Comparison of ENCODE assay signal across 9 mouse cellular contexts in genomic region chr7:140057413-140058407, GRCm38 (mm10). TPM values are rescaled to one million over a fixed set of nuclear protein-coding genes. Genes with fewer than 3 reads are reported as not detected.
A peak's percentile ranks its signal among the peaks of the same experiment; 100 is the strongest.
DNase-seq lines count a peak whose midpoint lies in the region; ATAC-seq lines count a peak whose summit lies in the region.
"Had no signal": no experiment of that assay in that cellular context is flagged by ENCODE, and none has a peak within 500 bp of the region (broad histone marks: within the 10 kb centered on the region; RNA-seq: fewer than 3 reads in every experiment).

No protein-coding gene starts in this region.

- H3K4me3 ChIP-seq in forebrain, embryonic 16.5 days (replicated peaks; ENCODE audit: low read length), result peak overlapping the region; percentile 61
- peak overlapping the region; percentile 47 for H3K4me3 ChIP-seq in midbrain, embryonic 13.5 days (replicated peaks)

- ATAC-seq in forebrain, embryonic 16.5 days, result peak; percentile 62
- peak; percentile 84 for ATAC-seq in midbrain, embryonic 13.5 days
- no peak for ATAC-seq in megakaryocyte-erythroid progenitor cell, adult 5-6 weeks (replicated peaks; ENCODE audit: low FRiP score, low TSS enrichment, poor library complexity, severe bottlenecking)

- DNase-seq in adrenal gland, postnatal 10 days, result peak; percentile 56
- DNase-seq in adrenal gland, adult 8-10 months, result no peak
- peak; percentile 64 for DNase-seq in R1 (ENCODE audit: low read depth, low spot score)
- peak; percentile 49 for DNase-seq in kidney, postnatal 14 days
- DNase-seq in thymus, postnatal 10 days (ENCODE audit: low spot score in 2 of 2), result no peak

- peak overlapping the region; percentile 87 for H3K9ac ChIP-seq in forebrain, embryonic 16.5 days (replicated peaks; ENCODE audit: low read depth, low read length)
- H3K9ac ChIP-seq in midbrain, embryonic 13.5 days (replicated peaks), result peak overlapping the region; percentile 73

- H3K4me1 ChIP-seq in forebrain, embryonic 16.5 days (replicated peaks; ENCODE audit: control insufficient read depth, insufficient read depth, low read length), result peaks cover 34% of the 10 kb centered on the region
- peaks cover 60% of the 10 kb centered on the region for H3K4me1 ChIP-seq in midbrain, embryonic 13.5 days (replicated peaks)

- H3K36me3 ChIP-seq in forebrain, embryonic 16.5 days (ENCODE audit: control insufficient read depth, insufficient read depth), result no peaks in the 10 kb centered on the region
- no peaks in the 10 kb centered on the region for H3K36me3 ChIP-seq in midbrain, embryonic 13.5 days

- H3K9me3 ChIP-seq in forebrain, embryonic 16.5 days (ENCODE audit: control insufficient read depth, low read length), result no peaks in the 10 kb centered on the region
- no peaks in the 10 kb centered on the region for H3K9me3 ChIP-seq in midbrain, embryonic 13.5 days

- H3K4me2 ChIP-seq in forebrain, embryonic 16.5 days (ENCODE audit: low read length), result peak overlapping the region; percentile 86
- peak overlapping the region; percentile 69 for H3K4me2 ChIP-seq in midbrain, embryonic 13.5 days (replicated peaks)

- 2% methylated on average over 53 of the region's 53 CpGs for whole genome bisulfite sequencing in forebrain, embryonic 16.5 days
- WGBS in midbrain, embryonic 13.5 days, result 2% methylated on average over 53 of the region's 53 CpGs

- H3K27me3 ChIP-seq in forebrain, embryonic 16.5 days (replicated peaks; ENCODE audit: control insufficient read depth, insufficient read depth, low read length), result peaks cover 10% of the 10 kb centered on the region; the same call in 1 of the 2 replicates
- H3K27me3 ChIP-seq in midbrain, embryonic 13.5 days, result peaks cover 80% of the 10 kb centered on the region

- H3K27ac ChIP-seq in forebrain, embryonic 16.5 days (ENCODE audit: low read length), result peak overlapping the region; percentile 29
- peak overlapping the region; percentile 93 for H3K27ac ChIP-seq in midbrain, embryonic 13.5 days

RNA-seq across cellular contexts. Expression of gene Msx3, which starts 8.8 kb away (rescaled TPM):
- total RNA-seq in adrenal gland, postnatal 10 days (2021), result not detected
- total RNA-seq in adrenal gland, adult 8-10 months (2022), result not detected
- 0.62 and 1.7 TPM in 2 replicates for polyA plus RNA-seq in forebrain, embryonic 16.5 days (2015; fragmentation: Nextera tagmentation; extraction: Ambion mirVana)
- 3.6 and 4.4 TPM in 2 replicates for polyA plus RNA-seq in midbrain, embryonic 13.5 days (2015; fragmentation: Nextera tagmentation; extraction: Ambion mirVana)
- total RNA-seq in megakaryocyte-erythroid progenitor cell, adult 5-6 weeks (2014; fragmentation: Nextera tagmentation), result not detected in 2 replicates
- total RNA-seq in megakaryocyte-erythroid progenitor cell, adult 5-6 weeks (2017), result not detected in 2 replicates
- total RNA-seq: gastrocnemius, postnatal 4 days had no signal

RNA-seq across cellular contexts. Expression of gene Tubgcp2, which starts 21.2 kb away (rescaled TPM):
- 10 to 100 TPM; 32.7 to 37.4 TPM for total RNA-seq in adrenal gland, postnatal 10 days (2021)
- 10 to 100 TPM; 24.2 to 35.8 (median 32.2) TPM for total RNA-seq in adrenal gland, adult 8-10 months (2022)
- 72.7 and 76.3 TPM in 2 replicates for polyA plus RNA-seq in forebrain, embryonic 16.5 days (2015; fragmentation: Nextera tagmentation; extraction: Ambion mirVana)
- 61.1 and 62.9 TPM in 2 replicates for polyA plus RNA-seq in midbrain, embryonic 13.5 days (2015; fragmentation: Nextera tagmentation; extraction: Ambion mirVana)
- 29.3 and 37.6 TPM in 2 replicates for total RNA-seq in megakaryocyte-erythroid progenitor cell, adult 5-6 weeks (2014; fragmentation: Nextera tagmentation)
- total RNA-seq in megakaryocyte-erythroid progenitor cell, adult 5-6 weeks (2017), result 38.2 and 41.2 TPM in 2 replicates

RNA-seq across cellular contexts. Expression of gene Zfp511, which starts 21.5 kb away (rescaled TPM):
- total RNA-seq in adrenal gland, postnatal 10 days (2021), result 10 to 100 TPM; 14.0 to 18.1 TPM
- 10 to 100 TPM; 21.8 to 30.7 (median 26.7) TPM for total RNA-seq in adrenal gland, adult 8-10 months (2022)
- polyA plus RNA-seq in forebrain, embryonic 16.5 days (2015; fragmentation: Nextera tagmentation; extraction: Ambion mirVana), result 54.5 and 62.0 TPM in 2 replicates
- polyA plus RNA-seq in midbrain, embryonic 13.5 days (2015; fragmentation: Nextera tagmentation; extraction: Ambion mirVana), result 49.6 and 50.7 TPM in 2 replicates
- total RNA-seq in megakaryocyte-erythroid progenitor cell, adult 5-6 weeks (2014; fragmentation: Nextera tagmentation), result 21.3 and 34.7 TPM in 2 replicates
- 22.0 and 26.9 TPM in 2 replicates for total RNA-seq in megakaryocyte-erythroid progenitor cell, adult 5-6 weeks (2017)

RNA-seq across cellular contexts. Expression of gene Caly, which starts 24.6 kb away (rescaled TPM):
- 1 to 10 TPM; 4.9 to 6.6 TPM for total RNA-seq in adrenal gland, postnatal 10 days (2021)
- 10 to 100 TPM in 2 of 4 experiments, 1 to 10 TPM in 2; 5.8 to 13.8 (median 11.0) TPM for total RNA-seq in adrenal gland, adult 8-10 months (2022)
- polyA plus RNA-seq in forebrain, embryonic 16.5 days (2015; fragmentation: Nextera tagmentation; extraction: Ambion mirVana), result 116 and 179 TPM in 2 replicates
- 88.6 and 92.6 TPM in 2 replicates for polyA plus RNA-seq in midbrain, embryonic 13.5 days (2015; fragmentation: Nextera tagmentation; extraction: Ambion mirVana)
- total RNA-seq in megakaryocyte-erythroid progenitor cell, adult 5-6 weeks (2014; fragmentation: Nextera tagmentation), result not detected in 2 replicates
- not detected in 2 replicates for total RNA-seq in megakaryocyte-erythroid progenitor cell, adult 5-6 weeks (2017)
- total RNA-seq: gastrocnemius, postnatal 4 days had no signal

RNA-seq across cellular contexts. Expression of gene Prap1, which starts 35.5 kb away (rescaled TPM):
- total RNA-seq in adrenal gland, postnatal 10 days (2021), result not detected
- not detected for total RNA-seq in adrenal gland, adult 8-10 months (2022)
- polyA plus RNA-seq in forebrain, embryonic 16.5 days (2015; fragmentation: Nextera tagmentation; extraction: Ambion mirVana), result not detected in 2 replicates
- 0.46 TPM in 1 of 2 replicates, not detected in the other for polyA plus RNA-seq in midbrain, embryonic 13.5 days (2015; fragmentation: Nextera tagmentation; extraction: Ambion mirVana)
- not detected in 2 replicates for total RNA-seq in megakaryocyte-erythroid progenitor cell, adult 5-6 weeks (2014; fragmentation: Nextera tagmentation)
- not detected in 2 replicates for total RNA-seq in megakaryocyte-erythroid progenitor cell, adult 5-6 weeks (2017)
- total RNA-seq: gastrocnemius, postnatal 4 days had no signal

Comparison
In these comparisons a context has a peak if more than half of its experiments do, and no peak if none do; other contexts are left out.
1. DNase-seq: peak in adrenal gland, postnatal 10 days (single experiment), R1 (single experiment) and kidney, postnatal 14 days (single experiment); none in adrenal gland, adult 8-10 months (single experiment) and thymus, postnatal 10 days (0 of 2).